Mouse (Mus musculus): ENCODE results near the gene Dusp1.

Dusp1 gene

GRCm38 (mm10) chr17:26584558-26585136, 22.7 kb upstream of the Dusp1 start:
- DNase-seq (ENCODE audit: inconsistent age in 2 of 2, low spot score in 1 of 2) = peak; percentile 83 to 92

DNA sequence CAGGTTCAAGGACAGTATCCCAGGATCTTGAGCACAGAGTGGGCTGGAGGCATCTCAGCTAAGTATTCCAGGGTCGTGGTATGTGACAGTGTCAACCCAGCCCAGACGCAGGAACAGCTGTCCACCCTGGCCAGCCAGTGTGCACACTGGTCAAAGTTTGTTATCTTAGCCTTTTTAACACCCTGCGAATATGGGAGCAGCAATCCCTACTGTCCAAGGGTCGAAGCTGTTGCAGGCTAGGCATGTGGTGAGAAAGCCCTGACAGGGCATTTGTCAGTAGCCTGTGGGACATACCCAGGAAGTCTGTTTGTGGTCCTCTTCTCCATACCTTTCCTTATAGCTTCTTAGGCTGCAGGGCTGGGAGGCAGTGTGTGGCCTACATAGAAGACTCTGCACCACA, 22.1 kb upstream of the Dusp1 start:
- no peak for DNase-seq (ENCODE audit: inconsistent age in 2 of 2, low spot score in 1 of 2)

DNA sequence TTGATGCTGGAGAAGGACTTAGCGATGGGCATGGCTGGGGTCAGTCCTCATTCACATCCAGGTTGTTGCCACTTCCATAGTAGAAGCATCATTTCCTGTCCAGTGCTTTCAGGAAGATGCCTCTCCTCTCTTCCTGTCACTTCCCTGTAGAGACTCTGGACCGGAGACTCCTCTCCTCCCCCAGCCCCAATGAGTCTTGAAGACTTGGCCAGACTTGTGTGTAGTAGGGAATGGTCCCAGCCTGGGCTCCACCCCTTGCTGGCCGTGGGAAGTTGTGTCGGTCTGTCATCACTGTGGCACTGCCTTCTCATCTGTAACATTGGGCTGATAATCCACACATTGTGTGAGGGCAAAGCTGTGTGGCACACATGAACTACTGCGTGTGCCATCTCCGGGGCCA, 21.7 kb upstream of the Dusp1 start:
- DNase-seq (ENCODE audit: inconsistent age in 2 of 2, low spot score in 1 of 2) = peak in 1 of 2 experiments; percentile 69

DNA sequence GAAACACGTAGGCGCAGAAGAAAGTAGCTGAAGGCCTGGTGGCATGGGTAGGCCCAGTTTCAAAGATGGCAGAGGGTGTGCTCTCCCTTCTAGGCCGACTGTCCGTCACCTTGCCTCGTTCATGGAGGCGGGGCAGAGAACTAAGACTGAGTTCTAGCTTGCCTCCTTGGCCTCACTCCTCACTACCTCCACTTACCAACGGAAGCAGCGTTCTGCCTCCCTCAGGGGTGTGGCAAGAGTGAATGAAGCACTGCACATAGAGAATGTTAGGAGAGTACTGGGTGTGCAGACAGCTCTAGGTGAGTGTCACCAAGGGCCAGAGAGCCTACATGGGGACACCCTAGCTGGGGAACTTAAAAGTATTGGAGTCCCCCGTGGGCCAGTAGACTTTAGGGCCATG, 21.1 kb upstream of the Dusp1 start:
- DNase-seq (ENCODE audit: inconsistent age in 2 of 2, low spot score in 1 of 2) = peak in 1 of 2 experiments; percentile 68

GRCm38 (mm10) chr17:26582297-26582696, 20.4 kb upstream of the Dusp1 start:
- peak; percentile 92 to 96 for DNase-seq (ENCODE audit: inconsistent age in 2 of 2, low spot score in 1 of 2)

GRCm38 (mm10) chr17:26580873-26581401, 19.0 kb upstream of the Dusp1 start:
- peak in 1 of 2 experiments; percentile 65 for DNase-seq (ENCODE audit: inconsistent age in 2 of 2, low spot score in 1 of 2)

- DNase-seq (ENCODE audit: inconsistent age in 2 of 2, low spot score in 1 of 2) = no peak
These were observed 17.5 kb upstream of the Dusp1 start for GRCm38 (mm10) chr17:26579396-26579795.

DNA sequence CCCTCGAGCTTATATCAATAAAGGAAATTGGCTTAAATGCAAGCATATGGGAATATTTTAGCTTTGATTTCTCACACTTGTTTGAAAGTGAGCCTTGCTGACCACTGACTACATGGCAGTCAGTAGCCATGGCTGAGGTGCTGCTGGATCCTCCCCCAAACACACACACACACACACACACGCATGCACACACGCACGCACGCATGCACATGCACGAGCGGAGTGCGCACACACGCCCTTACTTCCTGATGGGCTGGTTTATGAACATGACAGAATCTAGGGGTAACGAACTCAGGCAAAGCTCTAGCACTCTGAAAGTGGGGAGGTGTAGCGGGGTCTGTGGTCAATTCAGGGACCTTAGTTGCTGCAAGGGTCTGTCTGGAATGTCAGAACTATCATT, 16.8 kb upstream of the Dusp1 start:
- no peak for DNase-seq (ENCODE audit: inconsistent age in 2 of 2, low spot score in 1 of 2)

- DNase-seq (ENCODE audit: inconsistent age in 2 of 2, low spot score in 1 of 2) = peak in 1 of 2 experiments; percentile 56
These were observed 16.2 kb upstream of the Dusp1 start for GRCm38 (mm10) chr17:26578162-26578561.

- DNase-seq (ENCODE audit: inconsistent age in 2 of 2, low spot score in 1 of 2) = no peak
These were observed 15.4 kb upstream of the Dusp1 start for GRCm38 (mm10) chr17:26577309-26577708.

DNA sequence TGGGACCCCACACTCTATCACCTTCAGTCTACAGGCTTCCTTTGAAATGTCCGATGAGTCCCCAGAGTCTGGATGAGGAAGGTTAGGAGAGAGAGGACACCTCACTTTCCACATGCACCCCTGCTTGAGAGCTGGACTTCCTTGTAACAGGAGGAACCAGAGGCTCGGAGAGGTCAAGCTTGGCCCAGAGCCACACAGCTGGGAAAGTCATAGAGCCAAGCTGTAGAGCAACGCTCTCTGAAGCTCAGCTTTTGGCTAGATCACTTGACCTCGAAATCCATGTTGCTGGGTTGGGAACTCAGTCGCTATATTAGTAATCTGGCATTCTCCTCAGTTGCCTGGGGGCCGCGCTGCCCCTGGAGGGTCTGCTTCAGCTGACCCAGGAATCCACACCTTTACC, 14.9 kb upstream of the Dusp1 start:
- DNase-seq (ENCODE audit: inconsistent age in 2 of 2, low spot score in 1 of 2) = peak; percentile 69 to 90

- DNase-seq (ENCODE audit: inconsistent age in 2 of 2, low spot score in 1 of 2) = no peak
These were observed 14.1 kb upstream of the Dusp1 start for GRCm38 (mm10) chr17:26575786-26576690.

DNA sequence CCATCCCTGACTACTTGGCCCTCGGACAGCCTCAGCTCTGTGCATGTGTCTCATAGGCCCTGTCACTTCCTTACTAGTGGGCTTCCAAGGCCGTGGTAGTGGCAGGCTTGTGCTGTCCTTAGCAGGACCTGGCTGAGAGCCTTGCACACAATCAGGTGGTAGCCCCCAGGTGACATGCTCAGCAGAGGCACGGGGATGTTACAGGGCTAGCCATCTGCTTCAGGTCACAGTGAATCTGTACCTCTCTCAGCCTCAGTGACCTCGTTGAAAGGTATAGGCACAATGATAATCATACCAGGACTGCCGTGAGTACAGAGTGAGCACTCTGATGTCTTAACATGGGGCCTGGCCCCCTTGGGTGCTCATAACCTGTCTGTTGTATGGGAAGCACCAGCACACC, 12.8 kb upstream of the Dusp1 start:
- DNase-seq (ENCODE audit: inconsistent age in 2 of 2, low spot score in 1 of 2) = no peak

- no peak for DNase-seq (ENCODE audit: inconsistent age in 2 of 2, low spot score in 1 of 2)
These were observed 12.2 kb upstream of the Dusp1 start for GRCm38 (mm10) chr17:26574118-26574517.

DNA sequence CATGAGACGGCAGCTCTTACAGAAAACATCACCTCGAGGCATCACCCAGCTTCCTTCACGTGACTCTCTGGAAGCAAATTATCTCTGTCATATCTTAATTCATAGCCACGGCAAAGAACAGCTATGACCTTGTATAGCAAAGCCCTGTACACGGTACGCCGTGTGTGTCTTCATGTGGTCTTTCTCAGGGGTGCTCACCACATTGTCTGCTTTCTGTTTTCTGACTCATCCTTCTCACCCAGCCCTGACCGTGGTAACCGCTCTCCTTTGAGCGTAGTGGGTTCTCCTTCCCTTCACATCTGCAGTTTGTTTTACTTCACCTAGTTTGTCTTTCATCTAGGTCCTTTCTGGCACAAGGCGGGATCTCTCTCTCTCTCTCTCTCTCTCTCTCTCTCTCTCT, 10.3 kb upstream of the Dusp1 start:
- DNase-seq (ENCODE audit: inconsistent age in 2 of 2, low spot score in 1 of 2) = no peak

DNA sequence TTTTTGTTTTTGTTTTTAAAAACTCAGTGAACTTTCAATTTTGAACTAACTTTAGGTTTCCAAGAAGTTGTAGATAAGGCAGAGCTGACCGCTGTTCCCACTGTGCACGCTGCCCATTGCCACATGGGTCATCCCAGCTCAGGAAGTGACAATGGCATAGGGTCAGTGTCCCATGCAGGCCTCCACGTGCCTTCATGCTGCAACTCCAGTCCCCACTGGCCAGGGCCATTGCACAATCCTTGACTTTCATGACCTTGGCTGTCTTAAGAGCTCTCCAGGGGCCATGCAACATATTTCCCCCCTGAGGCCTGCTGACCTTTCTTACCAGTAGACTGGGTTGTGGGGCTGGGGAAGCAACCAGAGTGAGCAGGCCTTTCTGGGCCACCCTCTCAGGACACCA, 9.4 kb upstream of the Dusp1 start:
- peak; percentile 84 to 96 for DNase-seq (ENCODE audit: inconsistent age in 2 of 2, low spot score in 1 of 2)

- DNase-seq (ENCODE audit: inconsistent age in 2 of 2, low spot score in 1 of 2) = peak in 1 of 2 experiments; percentile 62
These were observed 8.8 kb upstream of the Dusp1 start for GRCm38 (mm10) chr17:26570651-26571118.

- peak in 1 of 2 experiments; percentile 36 for DNase-seq (ENCODE audit: inconsistent age in 2 of 2, low spot score in 1 of 2)
These were observed 7.8 kb upstream of the Dusp1 start for GRCm38 (mm10) chr17:26569594-26570350.

DNA sequence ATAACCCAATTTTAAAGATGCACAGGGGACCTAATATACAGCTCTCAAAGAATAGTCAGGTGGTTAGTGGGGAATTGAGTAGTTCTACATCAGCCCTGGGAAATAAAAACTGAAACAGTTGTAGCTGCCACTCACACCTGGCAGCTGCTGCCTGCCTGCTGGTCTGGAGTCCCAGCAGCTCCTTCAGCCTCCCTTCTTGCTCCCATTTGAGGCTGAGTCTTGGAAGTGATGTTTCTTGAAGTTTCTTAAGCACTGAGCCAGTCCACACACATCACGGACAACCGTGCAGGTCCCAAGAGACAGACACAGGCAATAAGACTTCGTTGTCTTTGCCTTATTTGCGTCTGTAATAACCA, 5.9 kb upstream of the Dusp1 start:
- no peak for DNase-seq (ENCODE audit: inconsistent age in 2 of 2, low spot score in 1 of 2)

- DNase-seq (ENCODE audit: inconsistent age in 2 of 2, low spot score in 1 of 2) = peak in 1 of 2 experiments; percentile 39
These were observed 5.4 kb upstream of the Dusp1 start for GRCm38 (mm10) chr17:26567142-26567817.

GRCm38 (mm10) chr17:26564439-26564838, 2.5 kb upstream of the Dusp1 start:
- peak in 1 of 2 experiments; percentile 42 for DNase-seq (ENCODE audit: inconsistent age in 2 of 2, low spot score in 1 of 2)
